Mouse (Mus musculus): ENCODE data around the gene Ank.

- TF ChIP-seq CTCF (IDR thresholded peaks at IDR 0.05; ENCODE audit: borderline replicate concordance, extremely low read depth, insufficient read depth, insufficient read length) (no peak), POLR2A (IDR thresholded peaks at IDR 0.05; ENCODE audit: borderline replicate concordance, extremely low read depth, insufficient read depth, insufficient read length, poor library complexity, severe bottlenecking) (no peak)
Measured at GRCm38 (mm10) chr15:27575932-27576331, 109.5 kb downstream of the Ank start.
